Mouse (Mus musculus) C2C12 (cell line): ENCODE results near the gene Gm45716. TPM values are rescaled to one million over a fixed set of nuclear protein-coding genes. Genes with fewer than 3 reads are reported as not detected.
"Not testable (repeated sequence)": the region's sequence is repeated elsewhere in the genome, so short reads cannot be mapped to it uniquely, and the experiment has no call there.

Experiments
- H3K27me3 ChIP-seq: one replicate; pipeline ENCODE4 v1.6.1; 2011; ENCODE audit not compliant: control insufficient read depth, insufficient read depth, insufficient read length
- H3K36me3 ChIP-seq: one replicate; pipeline ENCODE4 v1.6.1; 2011; ENCODE audit not compliant: control insufficient read depth, insufficient read depth
- H3K4me3 ChIP-seq: one replicate; pipeline ENCODE4 v1.5.1; 2011; ENCODE audit warnings: mild to moderate bottlenecking, control low read depth; ENCODE audit not compliant: poor library complexity, insufficient read depth, severe bottlenecking
- H3K79me2 ChIP-seq: one replicate; pipeline ENCODE4 v1.6.1; 2011; ENCODE audit not compliant: control insufficient read depth, insufficient read depth
- H3K79me3 ChIP-seq: one replicate; pipeline ENCODE4 v1.6.1; 2011; ENCODE audit warnings: low read depth, control low read depth
- H3ac ChIP-seq: one replicate; pipeline ENCODE3; 2011; ENCODE audit warnings: low read depth; ENCODE audit not compliant: control insufficient read depth, insufficient read length
- CEBPB ChIP-seq: IDR thresholded peaks from one replicate; pipeline ENCODE4 v1.6.1; 2011; ENCODE audit warnings: low read depth, mild to moderate bottlenecking, control low read depth, moderate library complexity
- CTCF ChIP-seq: IDR thresholded peaks from one replicate; pipeline ENCODE4 v1.5.1; 2011; ENCODE audit not compliant: control insufficient read depth, insufficient read depth, insufficient read length
- FOSL1 ChIP-seq: IDR thresholded peaks from one replicate; pipeline ENCODE4 v1.8.0; 2011; ENCODE audit warnings: mild to moderate bottlenecking, low read length; ENCODE audit not compliant: poor library complexity, insufficient read depth, severe bottlenecking
- MAX ChIP-seq: IDR thresholded peaks from one replicate; pipeline ENCODE4 v1.6.1; 2011; ENCODE audit warnings: mild to moderate bottlenecking, control low read depth
- MYOD1 ChIP-seq: IDR thresholded peaks from one replicate; pipeline ENCODE4 v1.6.1; 2011; ENCODE audit warnings: low read depth; ENCODE audit not compliant: control insufficient read depth, insufficient read length
- MYOG ChIP-seq: IDR thresholded peaks from one replicate; pipeline ENCODE4 v1.6.1; 2011; ENCODE audit not compliant: control insufficient read depth, insufficient read length; ENCODE audit errors: extremely low read depth
- USF1 ChIP-seq: IDR thresholded peaks from one replicate; pipeline ENCODE4 v1.6.1; 2011; ENCODE audit warnings: low read depth, mild to moderate bottlenecking, control low read depth, moderate library complexity
- polyA plus RNA-seq: library from polyadenylated mRNA; unstranded; fragments of >200 nt; fragmentation: generic; extraction: Trizol; gene quantifications from one replicate; pipeline ENCODE4 v1.2.1, GENCODE M21; 2012; ENCODE audit warnings: missing spikeins

The Gm45716 gene
- polyA plus RNA-seq, 1 experiment = 22.9 TPM

GRCm38 (mm10) chr11:90275663-90276062, 88.2 kb downstream of the Gm45716 start:
- no peak overlapping the region for H3ac ChIP-seq
- no peak overlapping the region for H3K4me3 ChIP-seq
- TF ChIP-seq MYOG (no peak), FOSL1 (no peak), CTCF (no peak), USF1 (no peak), CEBPB (no peak)
- H3K27me3 ChIP-seq = no peaks in the 10 kb centered on the region
- peaks cover 77% of the 10 kb centered on the region for H3K36me3 ChIP-seq
- H3K79me2 ChIP-seq = no peaks in the 10 kb centered on the region
- no peaks in the 10 kb centered on the region for H3K79me3 ChIP-seq

- H3K79me2 ChIP-seq = no peaks in the 10 kb centered on the region
- no peaks in the 10 kb centered on the region for H3K27me3 ChIP-seq
- no peak overlapping the region for H3ac ChIP-seq
- H3K79me3 ChIP-seq = no peaks in the 10 kb centered on the region
- H3K36me3 ChIP-seq = peaks cover 72% of the 10 kb centered on the region
- TF ChIP-seq FOSL1 (no peak), MYOD1 (no peak), CTCF (no peak), CEBPB (no peak), MYOG (no peak), MAX (no peak), USF1 (no peak)
- no peak overlapping the region for H3K4me3 ChIP-seq
These were observed 88.7 kb downstream of the Gm45716 start for GRCm38 (mm10) chr11:90276150-90276549.

GRCm38 (mm10) chr11:90276561-90276960, 89.1 kb downstream of the Gm45716 start:
- H3ac ChIP-seq = no peak overlapping the region
- H3K36me3 ChIP-seq = peaks cover 68% of the 10 kb centered on the region
- no peaks in the 10 kb centered on the region for H3K27me3 ChIP-seq
- no peak for TF ChIP-seq MYOD1
- TF ChIP-seq MYOG = no peak
- no peak overlapping the region for H3K4me3 ChIP-seq
- no peaks in the 10 kb centered on the region for H3K79me2 ChIP-seq
- H3K79me3 ChIP-seq = no peaks in the 10 kb centered on the region

- TF ChIP-seq USF1 (no peak), MAX (no peak), CTCF (no peak), MYOD1 (no peak), FOSL1 (no peak), MYOG (no peak), CEBPB (no peak)
- Histone ChIP-seq H3K79me3 (no peaks in the 10 kb centered on the region), H3K27me3 (no peaks in the 10 kb centered on the region), H3ac (no peak overlapping the region), H3K4me3 (no peak overlapping the region), H3K79me2 (no peaks in the 10 kb centered on the region), H3K36me3 (peaks cover 33% of the 10 kb centered on the region)
These were observed 92.6 kb downstream of the Gm45716 start for GRCm38 (mm10) chr11:90280069-90280468.

GRCm38 (mm10) chr11:90281943-90282342, 94.5 kb downstream of the Gm45716 start:
- not testable (repeated sequence) for H3ac ChIP-seq, H3K79me2 ChIP-seq, H3K27me3 ChIP-seq, H3K4me3 ChIP-seq, H3K79me3 ChIP-seq
- peaks cover 18% of the 10 kb centered on the region for H3K36me3 ChIP-seq

DNA sequence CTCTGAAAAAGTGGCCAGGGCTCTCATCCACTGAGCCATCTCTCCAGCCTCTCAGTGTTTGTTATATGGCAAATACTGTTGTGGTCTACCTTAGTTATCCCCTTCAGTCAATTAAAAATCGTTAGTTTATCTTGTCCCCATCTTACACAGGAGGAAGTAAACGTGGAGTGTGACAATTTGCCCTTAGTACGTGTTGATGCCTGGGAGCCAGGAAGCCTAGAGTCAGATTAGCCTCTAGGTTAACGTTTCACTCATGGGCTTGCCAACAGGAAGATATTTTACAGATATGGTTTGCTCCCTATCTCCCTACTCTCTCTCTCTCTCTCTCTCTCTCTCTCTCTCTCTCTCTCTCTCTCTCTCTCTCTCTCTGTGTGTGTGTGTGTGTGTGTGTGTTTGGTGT, 95.7 kb downstream of the Gm45716 start:
- no peak overlapping the region for H3K4me3 ChIP-seq
- H3K79me3 ChIP-seq = no peaks in the 10 kb centered on the region
- TF ChIP-seq MYOD1 = no peak
- TF ChIP-seq USF1 = no peak
- no peak for TF ChIP-seq MYOG
- no peak for TF ChIP-seq CEBPB
- no peak for TF ChIP-seq CTCF
- TF ChIP-seq FOSL1 = no peak
- TF ChIP-seq MAX = no peak
- no peak overlapping the region for H3ac ChIP-seq
- no peaks in the 10 kb centered on the region for H3K27me3 ChIP-seq
- peaks cover 6% of the 10 kb centered on the region for H3K36me3 ChIP-seq
- no peaks in the 10 kb centered on the region for H3K79me2 ChIP-seq

GRCm38 (mm10) chr11:90283601-90284000, 96.1 kb downstream of the Gm45716 start:
- Histone ChIP-seq H3K36me3 (peaks cover 1% of the 10 kb centered on the region), H3ac (no peak overlapping the region), H3K79me2 (no peaks in the 10 kb centered on the region), H3K79me3 (no peaks in the 10 kb centered on the region), H3K4me3 (no peak overlapping the region), H3K27me3 (no peaks in the 10 kb centered on the region)
- TF ChIP-seq MAX (no peak), CEBPB (no peak), USF1 (no peak), CTCF (no peak), FOSL1 (no peak), MYOG (no peak), MYOD1 (no peak)
